ENCODE assay signal across 8 mouse cellular contexts in genomic region chr15:81466738-81467113, GRCm38 (mm10). TPM values are rescaled to one million over a fixed set of nuclear protein-coding genes. Genes with fewer than 3 reads are reported as not detected.
DNase-seq lines count a peak whose midpoint lies in the region; ATAC-seq and TF ChIP-seq lines count a peak whose summit lies in the region.

No protein-coding gene starts in this region.

- no peak for ATAC-seq in liver, embryonic 11.5 days (replicated peaks; ENCODE audit: low FRiP score)
- peak; percentile 37 for ATAC-seq in stomach, embryonic 15.5 days (ENCODE audit: insufficient read depth, low FRiP score, low read depth)

- H3K36me3 ChIP-seq in spleen, adult 2 months (ENCODE audit: control insufficient read depth, insufficient read depth, low read length): peaks cover 14% of the 10 kb centered on the region
- peaks cover 39% of the 10 kb centered on the region for H3K36me3 ChIP-seq in forebrain, embryonic 10.5 days (replicated peaks)
- H3K36me3 ChIP-seq in liver, embryonic 11.5 days (ENCODE audit: control insufficient read depth, insufficient read depth, low read length): peaks cover 20% of the 10 kb centered on the region
- peaks cover 11% of the 10 kb centered on the region; the same call in 1 of the 2 replicates for H3K36me3 ChIP-seq in stomach, embryonic 15.5 days

- H3K9ac ChIP-seq in liver, embryonic 11.5 days (ENCODE audit: low read depth, low read length): peak overlapping the region; percentile 75
- peak overlapping the region; percentile 53; the same call in 1 of the 2 replicates for H3K9ac ChIP-seq in stomach, embryonic 15.5 days

- H3K4me2 ChIP-seq in liver, embryonic 11.5 days: peak overlapping the region; percentile 89
- peak overlapping the region; percentile 55 for H3K4me2 ChIP-seq in stomach, embryonic 15.5 days

- DNase-seq in spleen, adult 2 months (ENCODE audit: low read depth in 1 of 2, low spot score in 2 of 2): no peak
- DNase-seq in spleen, postnatal 10 days (ENCODE audit: low spot score in 2 of 2): no peak
- no peak for DNase-seq in forebrain, embryonic 10.5 days (ENCODE audit: extremely low spot score, low spot score)
- DNase-seq in liver, embryonic 11.5 days (ENCODE audit: low spot score): no peak
- DNase-seq in adrenal gland, adult 2 months: no peak
- DNase-seq in spleen, adult 12 weeks (ENCODE audit: low spot score): no peak
- DNase-seq in kidney, adult 9 months: no peak

- peak overlapping the region; percentile 66 for H3K27ac ChIP-seq in spleen, adult 2 months (ENCODE audit: insufficient read depth, low read length)
- H3K27ac ChIP-seq in forebrain, embryonic 10.5 days: peak overlapping the region; percentile 93
- peak overlapping the region; percentile 87 for H3K27ac ChIP-seq in liver, embryonic 11.5 days (ENCODE audit: low read depth, low read length)
- peak overlapping the region; percentile 92 for H3K27ac ChIP-seq in stomach, embryonic 15.5 days

- no peak for TF ChIP-seq CTCF in spleen, adult 2 months (IDR thresholded peaks at IDR 0.05; ENCODE audit: extremely low read depth, insufficient read depth, insufficient read length, insufficient replicate concordance)

- H3K27me3 ChIP-seq in spleen, adult 2 months (ENCODE audit: control insufficient read depth, insufficient read depth, low read length): no peaks in the 10 kb centered on the region
- H3K27me3 ChIP-seq in forebrain, embryonic 10.5 days (ENCODE audit: poor library complexity, severe bottlenecking): no peaks in the 10 kb centered on the region
- no peaks in the 10 kb centered on the region for H3K27me3 ChIP-seq in liver, embryonic 11.5 days (replicated peaks; ENCODE audit: control insufficient read depth, insufficient read depth, low read length)
- no peaks in the 10 kb centered on the region for H3K27me3 ChIP-seq in stomach, embryonic 15.5 days (replicated peaks)

- H3K4me3 ChIP-seq in spleen, adult 2 months (ENCODE audit: extremely low read depth, insufficient read depth, insufficient read length): peak overlapping the region; percentile 83
- H3K4me3 ChIP-seq in forebrain, embryonic 10.5 days: peak overlapping the region; percentile 72
- peak overlapping the region; percentile 69 for H3K4me3 ChIP-seq in liver, embryonic 11.5 days (ENCODE audit: low read depth, low read length)
- peak overlapping the region; percentile 67 for H3K4me3 ChIP-seq in stomach, embryonic 15.5 days (replicated peaks)

- WGBS in spleen, adult 2 months: 0% methylated on average over 15 of the region's 15 CpGs
- 0% methylated on average over 15 of the region's 15 CpGs for WGBS in forebrain, embryonic 10.5 days
- under 1% methylated on average over 15 of the region's 15 CpGs for WGBS in liver, embryonic 11.5 days
- WGBS in stomach, embryonic 15.5 days: 0% methylated on average over 15 of the region's 15 CpGs

- no peaks in the 10 kb centered on the region; the same call in 1 of the 2 replicates for H3K4me1 ChIP-seq in spleen, adult 2 months (ENCODE audit: control insufficient read depth, insufficient read depth, insufficient read length)
- peaks cover 24% of the 10 kb centered on the region for H3K4me1 ChIP-seq in forebrain, embryonic 10.5 days
- H3K4me1 ChIP-seq in liver, embryonic 11.5 days (replicated peaks; ENCODE audit: control insufficient read depth, insufficient read depth, low read length): peaks cover 7% of the 10 kb centered on the region
- H3K4me1 ChIP-seq in stomach, embryonic 15.5 days: peaks cover 13% of the 10 kb centered on the region

- no peak for TF ChIP-seq POLR2A in spleen, adult 2 months (IDR thresholded peaks at IDR 0.05; ENCODE audit: low read depth, low read length)

- H3K9me3 ChIP-seq in forebrain, embryonic 10.5 days: peaks cover 9% of the 10 kb centered on the region; the same call in 1 of the 2 replicates
- H3K9me3 ChIP-seq in liver, embryonic 11.5 days (ENCODE audit: control insufficient read depth, low read length): 0 out of 2 replicates have a peak, but pooled peaks cover 5% of the 10 kb centered on the region
- no peaks in the 10 kb centered on the region for H3K9me3 ChIP-seq in stomach, embryonic 15.5 days

RNA-seq across cellular contexts. Expression of gene Rbx1, which starts 0.6 kb away (rescaled TPM):
- 32.3 and 32.9 TPM in 2 replicates for polyA plus RNA-seq in spleen, adult 2 months (2012; rRNA removed)
- polyA plus RNA-seq in forebrain, embryonic 10.5 days (2016; fragmentation: Nextera tagmentation; extraction: Ambion mirVana): 612 and 631 TPM in 2 replicates
- polyA plus RNA-seq in liver, embryonic 11.5 days (2014; fragmentation: Nextera tagmentation; extraction: Ambion mirVana): 505 and 532 TPM in 2 replicates
- polyA plus RNA-seq in stomach, embryonic 15.5 days (2015; fragmentation: Nextera tagmentation; extraction: Ambion mirVana): 451 and 486 TPM in 2 replicates
- total RNA-seq in adrenal gland, adult 2 months (2021): 100 to 1,000 TPM; 128 to 150 TPM
- polyA plus RNA-seq in adrenal gland, adult 2 months (2012; rRNA removed): 13.8 and 16.8 TPM in 2 replicates

RNA-seq across cellular contexts. Expression of gene Dnajb7, which starts 58.6 kb away (rescaled TPM):
- 0.09 TPM in 1 of 2 replicates, not detected in the other for polyA plus RNA-seq in spleen, adult 2 months (2012; rRNA removed)
- 2.5 TPM in 2 replicates for polyA plus RNA-seq in forebrain, embryonic 10.5 days (2016; fragmentation: Nextera tagmentation; extraction: Ambion mirVana)
- 1.7 and 2.0 TPM in 2 replicates for polyA plus RNA-seq in liver, embryonic 11.5 days (2014; fragmentation: Nextera tagmentation; extraction: Ambion mirVana)
- polyA plus RNA-seq in stomach, embryonic 15.5 days (2015; fragmentation: Nextera tagmentation; extraction: Ambion mirVana): 1.8 and 2.1 TPM in 2 replicates
- total RNA-seq in adrenal gland, adult 2 months (2021): not detected
- polyA plus RNA-seq in adrenal gland, adult 2 months (2012; rRNA removed): not detected in 2 replicates

Comparison
In these comparisons a context has a peak if more than half of its experiments do, and no peak if none do; other contexts are left out.
1. RNA of gene Rbx1, which starts 0.6 kb away (polyA plus RNA-seq): 612 to 631 TPM in forebrain, embryonic 10.5 days, 505 to 532 TPM in liver, embryonic 11.5 days and 451 to 486 TPM in stomach, embryonic 15.5 days; 32.3 to 32.9 TPM in spleen, adult 2 months and 13.8 to 16.8 TPM in adrenal gland, adult 2 months; every median in the first group is over 10 times any median in the second.
2. Peak in every context shown above with its lines, with median percentiles within 50 percentile points of each other: H3K27ac ChIP-seq and H3K4me3 ChIP-seq.